Mouse (Mus musculus): ENCODE measurements around the gene Gcnt1. TPM values are rescaled to one million over a fixed set of nuclear protein-coding genes. Genes with fewer than 3 reads are reported as not detected.

Gene Gcnt1
- polyA plus RNA-seq, 1 experiment, result 9.3 TPM

GRCm38 (mm10) chr19:17278381-17279051 lies 94.1 kb downstream of the Gcnt1 start:
- H3K27ac ChIP-seq (ENCODE audit: insufficient read depth, low read length), result no peak overlapping the region

More at GRCm38 (mm10) chr19:17278381-17279051, 94.1 kb downstream of the Gcnt1 start:
- DNase-seq (ENCODE audit: low read depth in 1 of 2, low spot score in 2 of 2), result no peak
- Histone ChIP-seq H3K36me3 (ENCODE audit: control insufficient read depth, insufficient read depth, low read length) (no peaks in the 10 kb centered on the region), H3K4me1 (ENCODE audit: control insufficient read depth, insufficient read depth, insufficient read length) (no peaks in the 10 kb centered on the region; the same call in 1 of the 2 replicates), H3K4me3 (ENCODE audit: extremely low read depth, insufficient read depth, insufficient read length) (no peak overlapping the region), H3K27me3 (ENCODE audit: control insufficient read depth, insufficient read depth, low read length) (no peaks in the 10 kb centered on the region)
- 55% methylated on average over 4 of the region's 4 CpGs for WGBS
- TF ChIP-seq CTCF (IDR thresholded peaks at IDR 0.05; ENCODE audit: extremely low read depth, insufficient read depth, insufficient read length, insufficient replicate concordance), result no peak
- TF ChIP-seq POLR2A (IDR thresholded peaks at IDR 0.05; ENCODE audit: low read depth, low read length), result no peak

Other genes with a start within 250 kb of the Gcnt1 start
- 32.4 and 59.8 TPM in 2 replicates for gene Rfk, start 21.2 kb upstream of the Gcnt1 start, polyA plus RNA-seq (2012; rRNA removed)